Mouse (Mus musculus) neural tube, embryonic 10.5 days (tissue): Measurements from ENCODE around the gene Mllt6.
"Not testable (repeated sequence)": the region's sequence is repeated elsewhere in the genome, so short reads cannot be mapped to it uniquely, and the experiment has no call there.

ENCODE experiments used
- DNase-seq: peaks from one replicate; pipeline ENCODE4 v3.0.0-alpha.2; 2017; ENCODE audit warnings: low spot score; ENCODE audit errors: extremely low spot score

Gene Mllt6

DNA sequence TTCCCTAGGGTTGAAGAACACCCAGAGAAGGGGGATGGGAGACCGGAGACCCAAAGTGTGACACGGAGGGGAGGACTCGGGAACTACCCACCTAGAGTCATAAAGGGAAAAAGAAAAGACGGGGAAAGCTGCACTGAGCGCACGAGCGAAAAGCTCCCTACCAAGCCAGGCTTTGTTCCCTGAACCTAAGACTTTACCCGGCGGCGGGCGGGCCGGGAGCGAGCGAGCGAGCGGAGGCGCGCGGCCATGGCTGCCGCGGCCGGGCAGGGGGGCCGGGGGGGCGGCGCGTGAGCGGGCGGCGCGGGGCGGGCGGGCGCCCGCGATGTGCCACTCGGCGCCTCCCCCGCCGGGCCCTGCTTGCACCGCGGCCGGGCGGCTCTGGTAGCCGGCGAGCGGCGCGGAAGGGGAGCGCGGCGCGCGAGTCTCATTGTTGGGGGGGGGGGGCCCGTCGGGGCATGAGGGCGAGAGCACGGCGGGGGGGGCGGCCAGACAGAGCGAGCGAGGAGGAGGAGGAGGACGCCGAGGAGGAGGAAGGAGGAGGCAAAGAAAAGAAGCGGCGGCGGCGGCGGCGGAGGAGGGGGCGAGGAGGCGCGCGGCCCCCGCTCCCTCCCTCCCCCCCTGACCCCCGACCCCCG, at the start of gene Mllt6:
Gene Mllt6, plus strand, starts transcription at position 522 of the 635 bp plus-strand sequence.
- peak; percentile 79 for DNase-seq

DNA sequence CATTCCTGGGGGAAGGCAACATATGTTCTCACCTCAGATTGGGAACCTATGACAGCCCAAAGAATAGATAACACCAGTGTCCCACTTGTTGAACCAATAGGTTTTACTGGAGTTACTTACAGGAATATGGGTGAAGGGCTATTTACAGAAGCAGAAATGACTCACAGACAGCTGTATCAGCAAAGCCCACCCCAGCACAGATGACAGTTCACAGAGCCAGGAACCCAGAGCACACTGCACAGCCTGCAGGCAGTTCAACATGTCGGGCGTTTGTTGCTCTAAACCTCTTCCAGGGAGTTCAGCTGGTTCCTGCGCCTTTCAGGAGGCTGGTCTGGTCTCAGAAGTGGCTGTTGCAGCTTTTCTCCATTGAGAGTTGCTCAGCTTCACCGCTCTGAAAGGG, 47.9 kb upstream of the Mllt6 start:
- DNase-seq = no peak

DNA sequence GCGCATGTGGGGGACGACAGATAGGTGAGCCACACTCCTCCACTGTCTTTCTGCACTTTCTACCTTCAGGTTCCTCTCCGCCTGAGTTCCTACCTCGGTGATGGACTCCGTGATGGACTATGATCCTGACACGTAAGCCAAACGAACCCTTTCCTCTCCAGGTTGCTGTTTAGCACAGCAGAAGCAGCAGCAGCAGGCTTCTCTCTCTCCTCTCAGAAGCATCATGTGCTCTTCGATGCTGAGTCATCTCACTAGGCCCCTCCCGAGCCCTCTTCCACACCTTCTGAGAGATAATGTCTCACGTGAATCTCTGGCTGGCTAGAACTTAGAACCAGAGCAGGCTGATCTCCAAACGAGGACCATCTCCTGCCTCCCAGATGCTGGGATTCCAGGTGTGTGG, 44.8 kb upstream of the Mllt6 start:
- no peak for DNase-seq

DNA sequence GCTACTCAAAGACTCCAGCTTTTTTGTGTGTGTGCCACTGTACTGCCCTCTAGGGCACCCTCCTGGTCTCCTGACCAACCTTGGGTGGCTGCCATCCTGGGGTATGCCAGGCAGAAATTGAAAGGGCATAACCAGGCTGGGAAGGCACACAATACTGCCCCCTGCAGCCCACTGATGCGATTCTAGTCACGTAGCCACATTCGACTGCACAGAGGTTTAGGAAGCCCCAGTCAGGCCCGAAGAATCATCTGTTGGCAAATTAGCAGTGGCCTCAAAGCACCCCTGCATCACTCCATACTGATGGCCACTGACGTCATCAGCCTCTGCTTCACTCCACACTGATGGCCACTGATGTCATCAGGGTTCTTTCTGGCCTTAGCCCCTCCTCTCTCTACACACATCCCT, 43.8 kb upstream of the Mllt6 start:
- no peak for DNase-seq

DNA sequence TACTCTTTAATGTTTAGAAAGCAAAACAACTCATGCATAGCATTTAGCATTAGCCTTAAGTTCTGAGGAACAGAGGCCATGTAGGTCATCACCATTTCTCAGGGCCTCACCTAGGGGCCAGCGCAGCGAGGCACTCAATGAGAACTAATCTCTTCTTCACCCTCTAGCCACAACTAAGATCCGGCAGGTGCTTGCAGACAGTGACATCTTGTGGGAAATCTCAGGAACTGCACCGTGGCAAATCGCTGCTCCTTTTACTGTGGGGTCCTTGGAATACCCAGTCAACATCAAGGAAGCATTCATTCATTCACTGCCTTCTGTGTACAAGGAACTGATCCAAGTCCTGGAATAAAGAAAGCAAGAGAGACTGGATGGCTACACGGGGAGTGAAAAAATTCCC, 40.8 kb upstream of the Mllt6 start:
- DNase-seq = peak; percentile 80

DNA sequence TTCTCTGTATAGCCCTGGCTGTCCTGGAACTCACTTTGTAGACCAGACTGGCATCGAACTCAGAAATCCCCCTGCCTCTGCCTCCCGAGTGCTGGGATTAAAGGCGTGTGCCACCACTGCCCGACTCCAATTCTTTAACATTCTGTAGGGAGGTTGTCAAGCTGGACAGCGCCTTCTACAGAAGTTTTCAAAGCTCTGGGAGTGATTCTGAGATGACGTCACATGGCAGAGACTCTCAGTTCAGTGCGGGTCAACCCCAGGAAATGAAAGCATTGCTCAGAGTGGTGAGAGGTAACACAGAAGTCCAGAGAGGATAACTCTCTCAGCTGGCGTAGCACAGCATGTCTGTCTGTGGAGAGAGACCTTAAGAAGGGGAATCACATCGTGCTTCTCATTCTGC, 40.0 kb upstream of the Mllt6 start:
- no peak for DNase-seq

DNA sequence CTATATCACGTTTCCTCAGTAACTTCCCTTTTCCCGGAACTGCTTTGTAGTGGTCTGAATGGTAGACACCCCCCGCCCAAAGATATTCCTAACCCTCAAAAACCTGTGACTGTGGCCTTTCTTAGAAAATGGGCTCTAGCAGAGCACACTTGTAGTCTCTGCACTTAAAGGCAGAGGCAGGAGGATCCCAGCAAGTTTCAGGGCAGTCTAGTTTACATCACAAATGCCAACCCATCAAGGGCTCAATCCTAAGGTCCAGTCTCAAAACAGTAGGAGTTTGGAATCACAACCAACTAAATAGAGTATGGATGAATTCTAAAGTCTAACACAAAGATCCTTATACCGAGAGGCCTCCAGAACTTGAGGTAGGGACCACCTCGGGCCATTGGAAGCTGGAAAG, 37.7 kb upstream of the Mllt6 start:
- no peak for DNase-seq

DNA sequence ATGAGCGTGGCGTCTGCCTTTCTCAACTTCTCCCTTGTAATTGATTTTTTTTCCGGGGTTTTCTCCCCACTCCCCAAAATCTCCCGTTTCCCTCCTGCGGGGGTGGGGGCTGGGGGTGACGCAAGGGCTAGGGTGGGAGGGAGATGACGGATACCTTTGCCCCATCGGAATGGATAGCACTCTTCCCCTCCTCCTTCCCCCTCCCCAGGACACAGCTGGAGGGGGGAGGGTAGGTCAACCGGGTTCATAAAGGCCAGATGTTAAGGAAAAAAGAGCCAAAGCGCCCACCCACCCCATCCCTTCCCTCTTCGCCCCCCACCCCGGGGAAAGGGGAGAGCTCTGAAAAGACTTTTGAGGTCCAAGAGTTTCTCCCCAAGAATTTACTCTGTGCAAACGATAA, 36.8 kb upstream of the Mllt6 start:
- DNase-seq = peak; percentile 29

DNA sequence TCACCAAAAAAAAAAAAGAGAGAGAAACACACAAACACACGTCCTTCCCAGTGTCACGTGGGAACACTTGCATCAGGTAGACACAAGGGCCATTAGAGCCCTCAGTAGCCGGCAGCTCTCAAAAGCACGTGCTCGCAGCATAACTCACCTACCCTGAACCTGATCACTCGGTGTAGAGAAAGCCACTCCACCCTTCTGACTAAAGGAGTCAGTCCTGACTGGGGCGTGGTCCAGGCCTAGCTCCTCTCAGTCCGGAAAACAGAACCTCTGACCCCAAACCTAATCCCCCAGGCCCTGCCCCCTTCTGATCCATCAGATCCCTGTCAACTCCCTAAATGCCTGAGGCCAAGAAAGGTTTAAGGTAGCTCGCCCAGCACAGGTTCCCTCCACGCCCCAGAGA, 36.4 kb upstream of the Mllt6 start:
- DNase-seq = no peak

DNA sequence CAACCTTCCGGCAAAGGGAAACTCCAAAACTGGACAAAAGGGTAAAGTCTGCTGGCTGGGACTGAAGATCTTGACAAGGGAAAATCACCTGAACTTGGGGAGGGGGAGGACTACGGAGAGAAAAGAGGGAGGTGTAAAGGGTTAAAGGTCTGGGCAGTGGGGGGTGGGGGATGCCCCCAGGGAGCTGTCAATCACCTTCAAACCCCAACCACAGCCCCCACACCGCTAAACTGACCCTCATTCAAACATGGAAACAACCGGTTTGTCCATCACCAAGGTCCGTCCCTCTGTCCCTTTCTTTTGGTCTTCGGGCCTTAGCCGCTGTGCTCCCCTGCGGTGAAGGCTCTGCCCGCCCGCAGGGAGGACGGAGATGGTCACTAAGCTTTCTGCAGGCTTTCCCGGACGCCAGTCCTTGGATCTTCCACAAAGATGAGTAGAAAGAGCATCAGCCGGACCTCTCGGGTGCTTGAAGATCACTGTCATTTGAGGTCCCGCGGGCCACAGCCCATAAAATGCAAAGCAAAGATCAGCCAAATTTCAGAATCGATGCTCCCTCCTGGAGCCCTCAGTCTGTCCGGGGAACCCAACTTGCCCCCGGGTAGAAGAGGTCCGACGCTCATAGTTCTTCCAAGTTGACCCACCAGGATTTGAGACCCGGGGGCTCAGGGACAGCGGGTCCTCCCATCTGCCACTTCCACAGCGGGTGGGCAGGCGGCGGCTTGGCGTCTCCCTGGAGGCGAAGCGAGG, 35.5 kb upstream of the Mllt6 start:
- peak; percentile 56 for DNase-seq

DNA sequence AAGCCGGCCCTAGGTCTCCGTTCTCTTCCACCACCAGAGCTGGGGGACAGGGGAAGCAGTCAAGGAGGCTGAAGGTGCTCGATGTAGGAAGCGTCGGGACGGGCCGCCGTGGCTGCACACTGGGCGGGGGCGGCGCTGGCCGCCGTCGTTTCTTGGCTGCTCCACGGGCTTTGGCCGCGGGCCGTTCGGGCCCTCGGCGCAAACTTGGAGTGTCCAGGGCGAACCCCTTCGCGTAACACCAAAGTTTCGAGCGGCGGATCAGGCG, 35.0 kb upstream of the Mllt6 start:
- no peak for DNase-seq

DNA sequence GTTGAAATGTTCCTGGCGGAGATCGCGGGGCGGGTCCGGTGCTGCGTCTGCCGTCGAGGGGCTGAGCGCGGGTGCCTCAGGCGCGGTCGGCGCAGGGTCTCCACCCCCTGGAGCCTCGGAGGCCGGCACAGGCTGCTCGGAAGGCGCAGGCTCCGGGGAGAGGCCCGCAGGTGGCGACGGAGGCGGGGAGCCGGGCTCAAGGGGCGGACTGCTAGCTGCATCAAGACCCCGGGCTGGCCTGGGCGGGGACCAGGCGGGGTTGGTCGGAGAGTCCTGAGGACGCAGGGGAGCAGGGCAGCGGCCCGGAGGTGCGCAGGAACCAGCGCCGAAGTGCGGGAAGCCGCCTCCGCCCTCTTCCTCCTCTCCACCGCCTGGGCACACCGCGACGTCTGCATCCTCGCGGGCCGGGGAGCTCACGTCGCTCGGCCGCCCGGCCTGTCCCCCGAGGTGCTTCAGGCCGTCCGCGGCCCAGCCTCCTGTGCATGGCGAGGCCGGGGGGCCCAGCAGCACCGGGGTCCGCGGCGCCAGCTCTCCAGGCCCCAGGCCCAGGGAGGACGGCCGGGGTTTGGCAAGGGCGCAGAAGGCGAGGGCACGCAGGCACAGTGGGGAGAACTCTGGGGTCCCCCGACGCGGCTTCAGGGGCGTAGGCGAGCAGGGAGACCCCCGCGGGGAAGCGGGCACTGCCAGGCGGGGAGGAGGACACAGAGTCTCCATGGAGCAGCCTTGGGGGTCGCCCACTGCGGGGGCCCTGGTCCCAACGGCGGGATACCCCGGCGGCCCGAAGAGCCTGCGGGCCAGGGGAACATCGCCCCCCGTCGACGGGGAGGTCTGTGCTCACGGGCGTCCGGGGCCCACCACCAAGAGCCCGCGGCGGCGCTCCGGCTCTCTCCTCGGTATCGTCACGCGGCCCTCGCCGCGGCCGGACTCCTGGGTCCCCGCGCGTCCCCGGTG, 34.4 kb upstream of the Mllt6 start:
- DNase-seq = peak; percentile 73

DNA sequence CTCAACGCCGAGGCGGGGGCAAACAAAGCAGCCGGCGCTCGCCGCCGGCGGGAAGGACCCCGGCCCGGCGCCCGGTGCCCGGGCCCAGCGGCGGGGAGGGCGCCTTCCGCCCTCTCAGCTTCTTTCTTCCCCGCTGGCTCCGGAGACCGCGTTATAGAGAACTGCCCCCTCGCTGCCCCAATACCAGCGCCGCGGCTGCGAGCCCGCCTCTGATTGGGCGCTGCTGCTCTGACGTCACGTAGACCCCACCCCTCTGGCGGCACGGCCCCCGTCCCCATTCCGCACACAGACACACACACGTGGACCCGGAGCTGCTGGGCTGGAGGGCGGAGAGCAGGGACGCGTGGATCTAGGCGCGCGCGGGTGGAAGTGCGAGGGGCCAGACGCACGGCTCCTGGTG, 33.6 kb upstream of the Mllt6 start, which contains the start of gene Epop:
Gene Epop, minus strand, starts transcription at position 127 of the 400 bp plus-strand sequence.
- DNase-seq = peak; percentile 95

DNA sequence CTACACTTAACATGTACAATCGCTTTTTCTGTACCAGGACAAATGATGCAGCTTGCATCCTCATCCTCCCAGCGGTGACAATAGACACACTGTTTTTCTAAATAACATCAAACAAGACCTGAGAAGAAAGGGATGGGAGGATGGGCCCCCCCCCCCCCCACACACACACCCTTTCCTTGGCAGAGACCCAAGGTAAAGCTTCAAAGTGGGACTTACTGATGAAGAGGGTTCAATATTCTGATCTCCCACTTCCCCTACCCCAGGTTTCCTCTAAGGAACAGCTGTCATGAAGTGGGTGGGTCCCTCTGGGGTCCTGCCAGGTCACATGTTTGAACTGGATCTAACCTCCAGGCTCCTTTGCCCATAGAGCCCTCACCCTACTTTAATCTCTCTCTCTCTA, 32.2 kb upstream of the Mllt6 start:
- no peak for DNase-seq

DNA sequence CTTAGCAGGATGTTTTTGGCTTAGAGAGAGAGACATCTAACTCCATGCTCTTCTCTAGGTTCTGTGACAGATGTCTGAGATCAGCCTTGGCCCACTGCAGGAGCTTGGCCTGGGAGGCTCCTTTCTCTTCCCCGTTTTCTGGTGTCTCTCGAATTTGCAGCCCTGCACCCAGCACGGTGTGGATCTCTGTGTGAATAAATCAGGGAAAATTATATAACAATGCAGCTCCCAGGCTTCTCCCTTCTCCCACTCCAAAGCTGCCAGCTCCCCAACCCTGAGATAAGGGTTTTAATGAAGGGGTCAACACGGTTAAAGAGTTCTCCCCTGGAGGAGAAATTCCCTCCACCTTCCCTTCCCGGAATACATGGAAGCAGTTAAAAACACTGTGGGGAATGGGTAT, 31.7 kb upstream of the Mllt6 start:
- peak; percentile 15 for DNase-seq

DNA sequence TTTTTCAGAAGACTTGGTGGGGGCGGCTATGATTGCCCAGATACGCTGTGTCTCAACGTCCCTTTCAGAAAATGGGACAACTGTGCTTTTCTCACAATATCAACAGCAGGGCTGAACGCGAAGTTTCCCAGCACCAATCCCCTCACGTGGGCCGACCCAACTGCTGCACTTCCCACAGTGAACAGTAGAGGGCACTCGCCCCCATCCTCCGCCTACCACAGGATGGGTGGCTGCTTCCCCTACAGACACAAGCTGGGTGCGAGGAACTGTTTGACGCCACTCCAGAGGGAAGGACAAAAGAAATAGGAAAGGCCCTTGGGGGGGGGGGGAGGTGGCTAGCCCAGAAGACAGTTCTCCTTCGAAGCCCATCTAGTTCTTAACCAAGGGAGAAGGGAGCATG, 31.3 kb upstream of the Mllt6 start:
- DNase-seq = peak; percentile 88

DNA sequence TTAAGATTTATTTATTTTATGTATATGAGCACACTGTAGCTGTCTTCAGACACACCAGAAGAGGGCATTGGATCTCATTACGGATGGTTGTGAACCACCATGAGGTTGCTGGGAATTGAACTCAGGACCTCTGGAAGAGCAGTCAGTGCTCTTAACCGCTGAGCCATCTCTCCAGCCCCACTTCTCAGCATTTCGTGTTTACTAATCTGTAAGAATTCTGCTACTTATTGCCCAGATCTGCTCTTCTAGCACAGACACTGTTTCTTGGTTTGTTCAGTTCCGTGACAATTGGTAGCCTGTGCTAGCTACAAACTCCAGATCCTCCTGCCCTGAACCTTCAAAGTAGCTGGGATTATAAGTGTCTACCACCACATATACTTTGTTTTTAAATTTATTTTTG, 30.8 kb upstream of the Mllt6 start:
- DNase-seq = not testable (repeated sequence)

DNA sequence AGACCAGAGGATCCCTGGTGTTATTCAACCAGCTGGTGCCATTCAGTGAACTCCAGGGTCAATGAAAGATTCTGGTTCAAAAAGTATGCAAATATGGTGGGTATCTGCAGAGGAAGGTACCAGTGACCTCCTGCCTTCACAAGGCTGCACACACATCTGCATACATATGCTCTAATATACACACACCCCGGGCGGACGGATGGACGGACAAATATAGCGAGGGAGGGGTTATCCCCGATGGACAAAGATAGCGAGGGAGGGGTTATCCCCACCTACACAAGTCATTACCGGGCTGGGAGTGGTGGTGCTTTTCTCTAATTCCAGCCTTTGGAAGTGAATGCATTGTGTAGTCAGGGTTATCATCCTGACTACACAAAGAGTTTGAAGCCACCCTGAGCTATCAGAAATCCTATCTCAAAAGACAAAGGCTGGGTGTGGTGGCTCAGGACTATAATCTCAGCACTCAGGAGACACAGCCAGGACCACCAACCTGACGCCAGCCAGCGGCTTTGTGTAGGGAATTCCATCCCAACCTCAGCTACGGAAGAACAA, 27.7 kb upstream of the Mllt6 start:
- DNase-seq = no peak

DNA sequence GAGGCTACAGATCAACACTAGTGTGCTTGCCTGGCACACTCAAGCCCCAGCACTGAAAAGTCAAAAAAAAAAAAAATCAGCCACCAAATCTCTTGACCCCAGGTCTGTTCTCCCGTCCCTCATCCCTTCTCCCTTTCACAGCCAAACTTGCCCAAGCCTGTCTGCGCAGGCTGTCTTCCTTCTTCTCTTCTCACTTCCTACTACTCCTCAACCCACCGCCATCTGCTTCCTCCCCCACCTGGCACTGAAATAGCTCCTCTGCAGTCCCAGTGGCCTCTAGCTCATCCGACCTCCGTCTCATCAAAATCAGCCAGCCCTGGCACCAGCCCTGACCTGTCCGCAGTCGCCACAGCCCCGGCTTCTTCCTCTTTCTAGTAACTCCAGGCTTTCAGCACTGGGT, 21.5 kb upstream of the Mllt6 start:
- DNase-seq = no peak

DNA sequence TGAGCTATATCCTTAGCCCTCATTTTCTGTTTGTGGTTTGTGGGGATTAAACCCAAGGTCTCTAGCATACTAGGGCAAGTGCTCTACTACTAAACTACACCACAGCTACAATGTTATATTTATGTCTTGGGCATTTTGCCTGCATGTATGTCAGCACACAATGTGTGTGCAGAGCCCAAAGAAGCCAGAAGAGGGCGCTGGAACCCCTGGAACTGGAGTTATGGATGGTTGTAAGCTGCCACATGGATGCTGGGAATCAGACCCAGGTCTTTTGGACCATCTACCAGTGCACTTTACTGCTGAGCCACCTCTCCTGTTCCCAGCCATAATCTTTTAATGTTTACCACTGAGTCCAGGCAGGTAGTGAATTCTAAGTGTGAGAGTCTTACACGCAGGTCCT, 20.5 kb upstream of the Mllt6 start:
- DNase-seq = no peak

DNA sequence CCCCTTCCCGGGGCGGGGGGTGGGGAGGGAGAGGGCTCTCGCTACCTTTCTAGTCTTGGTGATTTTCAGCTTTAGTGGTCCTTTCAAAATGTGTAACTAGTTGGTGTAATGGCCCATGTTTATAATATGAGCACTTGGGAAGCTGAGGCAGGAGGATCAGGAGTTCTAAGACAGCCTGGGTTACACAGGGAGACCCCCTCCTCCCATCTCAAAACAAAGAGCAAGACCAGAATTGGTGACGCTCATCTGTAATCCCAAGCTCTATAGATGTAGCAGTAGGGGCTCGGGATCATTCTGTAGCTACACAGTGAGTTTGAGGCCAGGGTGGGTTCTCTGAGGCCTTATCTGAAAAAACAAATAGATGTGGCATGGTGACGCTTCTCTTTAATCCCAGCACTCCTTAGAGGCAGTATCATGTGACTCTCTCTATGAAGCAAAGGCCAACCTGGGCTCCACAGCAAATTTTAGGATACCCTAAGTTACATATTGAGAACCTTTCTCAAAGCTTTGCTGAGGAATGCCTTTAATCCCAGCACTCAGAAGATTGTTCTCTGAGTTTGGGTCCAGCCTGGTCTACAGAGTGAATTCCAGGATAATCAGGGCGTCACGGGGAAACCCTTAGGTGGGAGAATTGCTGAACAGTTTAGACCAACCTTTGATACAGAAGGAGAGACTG, 19.7 kb upstream of the Mllt6 start:
- no peak for DNase-seq
